Mouse (Mus musculus) hematopoietic stem cell, adult 5-6 weeks (primary cell): Measurements from ENCODE around the gene Top2b. TPM values are rescaled to one million over a fixed set of nuclear protein-coding genes. Genes with fewer than 3 reads are reported as not detected.

Source experiments
- ATAC-seq, 2 experiments: fragments of 125-278 bp in 1 of 2; replicated peaks in 1 of 2; 2 replicates each; pipeline ENCODE4 v1.8.0; 2016 to 2017; ENCODE audit warnings: inconsistent platforms in 2 of 2, mild to moderate bottlenecking in 2 of 2, moderate number of reproducible peaks in 2 of 2, low read depth in 1 of 2, moderate TSS enrichment in 1 of 2; ENCODE audit not compliant: low FRiP score in 2 of 2, poor library complexity in 2 of 2, severe bottlenecking in 2 of 2, insufficient read depth in 1 of 2, low TSS enrichment in 1 of 2
- total RNA-seq: library from RNA; stranded (forward); fragments of 172-1452, 232-1000 nt; gene quantifications from 2 replicates; pipeline ENCODE4 v1.2.3, GENCODE M21; 2017

Top2b gene
- total RNA-seq, 1 experiment from 2014 or later, result 195 TPM

DNA sequence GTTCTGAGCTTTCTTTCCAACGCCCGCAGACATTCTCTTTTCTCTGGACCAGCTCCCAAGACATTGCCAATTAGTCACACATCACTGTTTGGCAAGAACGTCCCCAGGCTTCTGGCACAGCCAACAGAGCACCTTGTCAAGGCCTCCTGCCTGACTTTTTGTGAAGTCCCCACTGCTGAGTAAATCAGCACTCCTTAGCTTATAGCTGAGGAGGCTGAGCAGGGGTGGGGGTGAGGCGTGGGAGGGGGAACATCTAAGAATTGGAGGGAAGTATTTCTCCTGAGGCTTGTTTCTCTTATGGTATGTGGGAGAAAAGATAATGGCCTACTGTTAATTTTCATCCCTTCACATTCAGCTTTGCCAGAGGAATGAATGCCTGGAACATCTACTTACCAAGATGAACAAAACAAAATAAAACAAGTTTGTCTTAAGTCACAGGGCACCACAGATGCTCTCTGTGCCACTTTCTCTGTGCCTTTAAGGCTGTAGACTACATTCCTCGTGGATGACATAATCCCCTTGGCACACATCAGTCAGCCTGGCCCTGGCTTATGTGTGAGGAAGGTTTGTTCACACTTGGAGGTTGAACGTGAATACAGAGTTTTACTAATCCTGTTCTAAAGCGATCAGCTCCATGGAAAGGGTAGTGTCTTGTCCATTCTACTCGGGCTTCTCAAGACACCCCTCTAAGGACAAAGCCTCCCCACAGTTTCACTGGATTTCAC lies 118.8 kb downstream of the Top2b start:
- ATAC-seq, result no peak

Other genes with a start within 250 kb of the Top2b start
- 46.9 and 54.9 TPM in 2 replicates for gene Ngly1, start 115.9 kb upstream of the Top2b start, total RNA-seq
- 8.8 and 11.0 TPM in 2 replicates for gene Oxsm, start 115.4 kb upstream of the Top2b start, total RNA-seq